Mouse (Mus musculus) bone marrow macrophage, adult 2 months (primary cell): ENCODE results near the gene Rps4x.
"Not testable (repeated sequence)": the region's sequence is repeated elsewhere in the genome, so short reads cannot be mapped to it uniquely, and the experiment has no call there.

ENCODE experiments used
- CTCF ChIP-seq: IDR thresholded peaks from 2 replicates; pipeline ENCODE4 v1.5.1; 2012; ENCODE audit warnings: low read depth, mild to moderate bottlenecking, low read length, moderate library complexity
- POLR2A ChIP-seq: IDR thresholded peaks from 2 replicates; pipeline ENCODE4 v1.6.1; 2012; ENCODE audit warnings: mild to moderate bottlenecking, low read depth, low read length, borderline replicate concordance

- TF ChIP-seq POLR2A, CTCF: not testable (repeated sequence)
These were observed 26.2 kb upstream of the Rps4x start for GRCm38 (mm10) chrX:102215356-102215755.
